Mouse (Mus musculus) heart, embryonic 13.5 days (tissue): ENCODE data around the gene Gm4131. TPM values are rescaled to one million over a fixed set of nuclear protein-coding genes. Genes with fewer than 3 reads are reported as not detected.

Experiments used
- ATAC-seq: fragments of 200-750 bp; cut with Nextera tagmentation; 2 replicates; pipeline ENCODE4 v1.8.0; 2017; ENCODE audit warnings: moderate TSS enrichment; ENCODE audit not compliant: insufficient number of reproducible peaks, low FRiP score, low TSS enrichment; ENCODE audit errors: extremely low read depth
- H3K27ac ChIP-seq: fragments of 300-500 bp; sonication (generic); replicated peaks from 2 replicates; pipeline ENCODE4 v1.5.1; 2015; ENCODE audit warnings: moderate library complexity, mild to moderate bottlenecking, inconsistent platforms
- H3K27me3 ChIP-seq: fragments of 300-500 bp; sonication (generic); replicated peaks from 2 replicates; pipeline ENCODE4 v1.6.1; 2015; ENCODE audit warnings: mild to moderate bottlenecking, inconsistent platforms
- H3K36me3 ChIP-seq: fragments of 300-500 bp; sonication (generic); 2 replicates; pipeline ENCODE4 v1.6.1; 2015; ENCODE audit warnings: mild to moderate bottlenecking, inconsistent platforms
- H3K4me1 ChIP-seq: fragments of 300-500 bp; sonication (generic); 2 replicates; pipeline ENCODE4 v1.6.1; 2015; ENCODE audit warnings: inconsistent platforms
- H3K4me2 ChIP-seq: fragments of 300-500 bp; sonication (generic); 2 replicates; pipeline ENCODE4 v1.6.1; 2015; ENCODE audit warnings: inconsistent platforms, mild to moderate bottlenecking, moderate library complexity
- H3K4me3 ChIP-seq: fragments of 300-500 bp; sonication (generic); 2 replicates; pipeline ENCODE4 v1.5.1; 2015; ENCODE audit warnings: moderate library complexity, mild to moderate bottlenecking, inconsistent platforms
- H3K9ac ChIP-seq: fragments of 300-500 bp; sonication (generic); 2 replicates; pipeline ENCODE4 v1.6.1; 2015; ENCODE audit warnings: inconsistent platforms, mild to moderate bottlenecking, moderate library complexity
- H3K9me3 ChIP-seq: fragments of 300-500 bp; sonication (generic); 2 replicates; pipeline ENCODE4 v1.6.1; 2016; ENCODE audit warnings: inconsistent platforms
- WGBS: fragments of 180-500 bp; shearing (Covaris S2); methylation state at CpG from one replicate; pipeline ENCODE4 v1.1.7; 2015; ENCODE audit warnings: mixed read lengths; 5-methylcytosine and 5-hydroxymethylcytosine counted together
- polyA plus RNA-seq: library from polyadenylated mRNA; unstranded; fragments of >200 nt; fragmentation: Nextera tagmentation; extraction: Ambion mirVana; gene quantifications from 2 replicates; pipeline ENCODE4 v1.2.1, GENCODE M21; 2015

The Gm4131 gene
- polyA plus RNA-seq, 1 experiment from 2014 or later = not detected

DNA sequence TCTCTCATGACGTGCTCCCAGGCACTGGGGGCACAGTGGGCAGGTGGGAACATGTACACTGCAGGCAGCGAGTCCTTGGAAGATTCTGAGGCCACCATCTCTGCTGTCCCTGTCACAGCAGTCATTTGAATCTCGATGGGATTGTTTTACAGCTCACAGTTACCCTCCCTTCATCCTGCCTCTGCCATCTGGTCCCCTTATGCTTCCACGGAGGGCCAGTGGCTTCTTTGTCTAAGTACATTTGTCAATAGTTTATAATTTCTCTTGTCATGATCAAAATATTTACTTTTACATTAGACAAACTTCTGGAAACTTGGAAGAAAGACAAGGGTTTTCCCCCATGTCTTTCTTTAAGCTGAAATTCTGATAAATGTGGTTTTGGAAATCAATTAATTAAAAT, 20.0 kb downstream of the Gm4131 start:
- no peak overlapping the region for H3K4me3 ChIP-seq
- H3K36me3 ChIP-seq = no peaks in the 10 kb centered on the region
- H3K4me1 ChIP-seq = no peaks in the 10 kb centered on the region
- H3K4me2 ChIP-seq = no peak overlapping the region
- 50% methylated on average over 4 of the region's 4 CpGs for WGBS
- ATAC-seq = no peak
- H3K27ac ChIP-seq = no peak overlapping the region
- no peaks in the 10 kb centered on the region for H3K27me3 ChIP-seq
- no peaks in the 10 kb centered on the region for H3K9me3 ChIP-seq
- no peak overlapping the region for H3K9ac ChIP-seq

GRCm38 (mm10) chr14:62546296-62546695, 20.4 kb downstream of the Gm4131 start:
- H3K4me2 ChIP-seq = no peak overlapping the region
- H3K4me1 ChIP-seq = no peaks in the 10 kb centered on the region
- no peaks in the 10 kb centered on the region for H3K9me3 ChIP-seq
- no peak overlapping the region for H3K4me3 ChIP-seq
- no peak overlapping the region for H3K9ac ChIP-seq
- no peak overlapping the region for H3K27ac ChIP-seq
- no peak for ATAC-seq
- 71% methylated on average over 6 of the region's 6 CpGs for WGBS
- no peaks in the 10 kb centered on the region for H3K36me3 ChIP-seq
- no peaks in the 10 kb centered on the region for H3K27me3 ChIP-seq

DNA sequence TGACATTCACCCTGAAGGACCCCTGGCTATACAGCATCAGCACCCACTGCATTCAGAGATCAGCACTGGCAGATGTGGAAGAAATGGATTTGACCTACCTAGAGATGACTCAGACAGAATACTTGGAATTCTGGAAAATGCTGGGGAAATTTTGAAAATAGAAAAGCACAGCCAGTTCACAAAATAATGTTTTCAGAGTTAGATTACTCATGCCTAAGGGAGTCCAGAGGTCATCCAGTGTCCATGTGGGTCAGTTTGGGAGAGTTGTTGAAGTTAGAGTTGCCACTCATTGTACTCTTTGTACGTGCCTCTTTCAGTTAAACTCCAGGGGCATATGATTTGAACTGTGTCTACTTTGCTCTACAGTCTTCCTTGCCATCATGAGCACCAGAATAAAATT, 25.0 kb downstream of the Gm4131 start:
- H3K27ac ChIP-seq = no peak overlapping the region
- WGBS = 77% methylated on average over 1 of the region's 1 CpGs

GRCm38 (mm10) chr14:62539834-62540233, 26.9 kb downstream of the Gm4131 start:
- no peak overlapping the region for H3K4me3 ChIP-seq
- H3K9me3 ChIP-seq = no peaks in the 10 kb centered on the region
- no peak overlapping the region for H3K4me2 ChIP-seq
- no peak for ATAC-seq
- no peaks in the 10 kb centered on the region for H3K27me3 ChIP-seq
- H3K27ac ChIP-seq = no peak overlapping the region
- H3K9ac ChIP-seq = no peak overlapping the region
- WGBS = 74% methylated on average over 3 of the region's 3 CpGs
- H3K36me3 ChIP-seq = no peaks in the 10 kb centered on the region
- no peaks in the 10 kb centered on the region for H3K4me1 ChIP-seq

More for the DNA sequence above, 25.0 kb downstream of the Gm4131 start:
- H3K9me3 ChIP-seq = no peaks in the 10 kb centered on the region
- H3K27me3 ChIP-seq = no peaks in the 10 kb centered on the region
- H3K4me1 ChIP-seq = no peaks in the 10 kb centered on the region
- no peak for ATAC-seq
- no peak overlapping the region for H3K4me3 ChIP-seq
- no peak overlapping the region for H3K9ac ChIP-seq
- H3K36me3 ChIP-seq = no peaks in the 10 kb centered on the region
- H3K4me2 ChIP-seq = no peak overlapping the region

GRCm38 (mm10) chr14:62536988-62537387, 29.7 kb downstream of the Gm4131 start:
- H3K27me3 ChIP-seq = no peaks in the 10 kb centered on the region
- H3K4me3 ChIP-seq = no peak overlapping the region
- H3K9me3 ChIP-seq = no peaks in the 10 kb centered on the region
- 56% methylated on average over 5 of the region's 5 CpGs for WGBS
- H3K4me2 ChIP-seq = no peak overlapping the region
- no peaks in the 10 kb centered on the region for H3K4me1 ChIP-seq
- no peak for ATAC-seq
- H3K36me3 ChIP-seq = no peaks in the 10 kb centered on the region
- H3K27ac ChIP-seq = no peak overlapping the region
- no peak overlapping the region for H3K9ac ChIP-seq

DNA sequence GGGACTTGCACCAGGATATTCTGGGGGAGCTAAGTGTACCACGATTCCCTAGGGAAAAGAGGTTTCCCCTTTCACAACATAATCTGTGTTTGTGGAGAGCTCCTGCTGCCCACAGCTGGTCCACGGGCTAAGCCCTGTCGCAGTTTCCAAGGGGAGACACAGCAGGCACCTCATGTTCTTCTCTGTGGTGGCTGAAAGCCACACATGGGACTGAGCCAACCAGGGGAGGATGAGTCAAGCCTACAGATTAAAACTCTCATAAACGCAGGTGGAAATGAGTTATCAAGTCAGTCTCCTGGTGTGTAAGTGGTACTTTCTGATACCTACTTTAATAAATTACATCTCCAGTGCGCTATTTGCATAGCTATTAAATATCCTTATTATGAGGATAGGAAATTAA, 30.6 kb downstream of the Gm4131 start:
- Histone ChIP-seq H3K9ac (no peak overlapping the region), H3K4me1 (no peaks in the 10 kb centered on the region), H3K4me3 (no peak overlapping the region), H3K27ac (no peak overlapping the region), H3K4me2 (no peak overlapping the region), H3K9me3 (no peaks in the 10 kb centered on the region), H3K27me3 (no peaks in the 10 kb centered on the region), H3K36me3 (no peaks in the 10 kb centered on the region)
- WGBS = 43% methylated on average over 5 of the region's 5 CpGs
- ATAC-seq = no peak

GRCm38 (mm10) chr14:62530951-62531350, 35.8 kb downstream of the Gm4131 start:
- H3K9me3 ChIP-seq = no peaks in the 10 kb centered on the region; the same call in 1 of the 2 replicates
- H3K4me3 ChIP-seq = no peak overlapping the region
- no peaks in the 10 kb centered on the region for H3K4me1 ChIP-seq
- H3K27me3 ChIP-seq = no peaks in the 10 kb centered on the region
- 47% methylated on average over 2 of the region's 2 CpGs for WGBS
- no peaks in the 10 kb centered on the region for H3K36me3 ChIP-seq
- no peak overlapping the region for H3K27ac ChIP-seq
- H3K4me2 ChIP-seq = no peak overlapping the region
- no peak overlapping the region for H3K9ac ChIP-seq
- no peak for ATAC-seq

- no peaks in the 10 kb centered on the region for H3K36me3 ChIP-seq
- no peak overlapping the region for H3K9ac ChIP-seq
- 41% methylated on average over 1 of the region's 1 CpGs for WGBS
- no peak overlapping the region for H3K4me2 ChIP-seq
- H3K27me3 ChIP-seq = no peaks in the 10 kb centered on the region
- no peak overlapping the region for H3K27ac ChIP-seq
- H3K4me1 ChIP-seq = peaks cover 10% of the 10 kb centered on the region
- no peaks in the 10 kb centered on the region for H3K9me3 ChIP-seq
- H3K4me3 ChIP-seq = no peak overlapping the region
- ATAC-seq = no peak
Observed at GRCm38 (mm10) chr14:62512845-62513244, 53.9 kb downstream of the Gm4131 start.

- H3K36me3 ChIP-seq = no peaks in the 10 kb centered on the region
- no peak overlapping the region for H3K27ac ChIP-seq
- no peak overlapping the region for H3K9ac ChIP-seq
- H3K27me3 ChIP-seq = no peaks in the 10 kb centered on the region
- peaks cover 10% of the 10 kb centered on the region for H3K4me1 ChIP-seq
- H3K9me3 ChIP-seq = no peaks in the 10 kb centered on the region
- no peak overlapping the region for H3K4me2 ChIP-seq
- WGBS = 41% methylated on average over 3 of the region's 3 CpGs
- no peak for ATAC-seq
- no peak overlapping the region for H3K4me3 ChIP-seq
Observed at GRCm38 (mm10) chr14:62509350-62509749, 57.4 kb downstream of the Gm4131 start.

- Histone ChIP-seq H3K36me3 (no peaks in the 10 kb centered on the region), H3K4me2 (no peak overlapping the region), H3K9me3 (no peaks in the 10 kb centered on the region), H3K27me3 (no peaks in the 10 kb centered on the region), H3K27ac (no peak overlapping the region), H3K4me1 (peaks cover 10% of the 10 kb centered on the region), H3K4me3 (no peak overlapping the region), H3K9ac (no peak overlapping the region)
- WGBS = 74% methylated on average over 3 of the region's 3 CpGs
- no peak for ATAC-seq
Observed at GRCm38 (mm10) chr14:62506261-62506660, 60.5 kb downstream of the Gm4131 start.

DNA sequence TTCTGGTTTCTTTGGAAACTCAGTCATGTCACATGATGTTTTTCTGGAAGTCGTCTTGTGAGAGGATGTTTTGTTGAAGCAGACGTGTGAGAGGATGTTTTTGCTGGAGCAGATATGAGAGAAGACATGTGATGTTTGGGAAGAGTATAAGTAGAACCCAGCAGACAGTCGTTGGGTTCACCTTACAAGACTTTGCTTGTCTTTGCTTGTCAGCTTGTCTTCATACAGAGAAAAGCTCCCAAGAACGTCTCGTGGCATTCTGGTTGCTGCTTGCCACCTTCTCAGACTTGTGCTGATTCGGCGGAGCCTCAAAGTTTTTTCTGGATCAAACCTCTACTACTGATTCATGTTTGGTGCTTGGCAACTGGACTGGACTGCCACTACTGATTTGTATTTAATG, 69.3 kb downstream of the Gm4131 start:
- Histone ChIP-seq H3K4me3 (no peak overlapping the region), H3K4me1 (peaks cover 8% of the 10 kb centered on the region; the same call in 1 of the 2 replicates), H3K36me3 (no peaks in the 10 kb centered on the region), H3K4me2 (no peak overlapping the region), H3K27me3 (no peaks in the 10 kb centered on the region), H3K9me3 (no peaks in the 10 kb centered on the region), H3K27ac (no peak overlapping the region), H3K9ac (no peak overlapping the region)
- ATAC-seq = no peak
- 64% methylated on average over 7 of the region's 7 CpGs for WGBS

GRCm38 (mm10) chr14:62496501-62496900, 70.2 kb downstream of the Gm4131 start:
- Histone ChIP-seq H3K9ac (no peak overlapping the region), H3K4me2 (no peak overlapping the region), H3K9me3 (no peaks in the 10 kb centered on the region), H3K4me1 (peaks cover 8% of the 10 kb centered on the region; the same call in 1 of the 2 replicates), H3K27me3 (no peaks in the 10 kb centered on the region), H3K36me3 (no peaks in the 10 kb centered on the region), H3K27ac (no peak overlapping the region), H3K4me3 (no peak overlapping the region)
- 27% methylated on average over 1 of the region's 1 CpGs for WGBS
- ATAC-seq = no peak
